Mouse (Mus musculus) forebrain, postnatal 0 days (tissue): Measurements from ENCODE around the gene Rab15. TPM values are rescaled to one million over a fixed set of nuclear protein-coding genes. Genes with fewer than 3 reads are reported as not detected.

Experiments used
- ATAC-seq: fragments of 200-750 bp; cut with Nextera tagmentation; 2 replicates; pipeline ENCODE4 v1.8.0; 2017; ENCODE audit warnings: mild to moderate bottlenecking, moderate library complexity
- DNase-seq: peaks from one replicate; pipeline ENCODE4 v3.0.0-alpha.2; 2015
- H3K27ac ChIP-seq: fragments of 300-500 bp; sonication (generic); 2 replicates; pipeline ENCODE4 v1.5.1; 2014; ENCODE audit warnings: low read depth, mild to moderate bottlenecking, antibody characterized with exemption, low read length, moderate library complexity, mixed read lengths
- H3K27me3 ChIP-seq: fragments of 300-500 bp; sonication (generic); 2 replicates; pipeline ENCODE4 v1.6.1; 2014; ENCODE audit warnings: mild to moderate bottlenecking, low read length, mixed read lengths; ENCODE audit not compliant: insufficient read depth
- H3K36me3 ChIP-seq: fragments of 300-500 bp; sonication (generic); 2 replicates; pipeline ENCODE4 v1.6.1; 2014; ENCODE audit warnings: mild to moderate bottlenecking, moderate library complexity; ENCODE audit not compliant: insufficient read depth
- H3K4me1 ChIP-seq: fragments of 300-500 bp; sonication (generic); 2 replicates; pipeline ENCODE4 v1.6.1; 2014; ENCODE audit warnings: antibody characterized with exemption; ENCODE audit not compliant: insufficient read depth
- H3K4me2 ChIP-seq: fragments of 300-500 bp; sonication (generic); 2 replicates; pipeline ENCODE4 v1.6.1; 2014; ENCODE audit warnings: low read depth, mild to moderate bottlenecking, moderate library complexity
- H3K4me3 ChIP-seq: fragments of 300-500 bp; sonication (generic); 2 replicates; pipeline ENCODE4 v1.5.1; 2014; ENCODE audit warnings: low read depth, low read length, mixed read lengths
- H3K9ac ChIP-seq: fragments of 300-500 bp; sonication (generic); 2 replicates; pipeline ENCODE4 v1.6.1; 2014; ENCODE audit warnings: mild to moderate bottlenecking
- H3K9me3 ChIP-seq: fragments of 300-500 bp; sonication (generic); 2 replicates; pipeline ENCODE4 v1.6.1; 2016; ENCODE audit warnings: low read length
- CTCF ChIP-seq: sonication (generic); IDR thresholded peaks from 2 replicates; pipeline ENCODE4 v1.5.1; 2016; ENCODE audit warnings: antibody characterized with exemption, control low read depth, low read depth
- WGBS: fragments of 180-500 bp; shearing (Covaris S2); extraction: QIAGEN DNeasy Blood & Tissue Kit; methylation state at CpG from one replicate; pipeline ENCODE4 v1.1.7; 2014; 5-methylcytosine and 5-hydroxymethylcytosine counted together
- polyA plus RNA-seq: library from polyadenylated mRNA; unstranded; fragments of >200 nt; fragmentation: Nextera tagmentation; extraction: Ambion mirVana; gene quantifications from 2 replicates; pipeline ENCODE4 v1.2.1, GENCODE M21; 2015
- total RNA-seq: library from RNA; depleted of rRNA; stranded (reverse); fragments of >200 nt; gene quantifications from 2 replicates; pipeline ENCODE4 v1.2.3, GENCODE M21; 2014

Rab15 gene
- total and polyA plus RNA-seq, 2 experiments from 2014 or later = 52.6 to 83.0 TPM

- Histone ChIP-seq H3K27me3 (no peaks in the 10 kb centered on the region), H3K4me2 (no peak overlapping the region), H3K9me3 (no peaks in the 10 kb centered on the region), H3K9ac (no peak overlapping the region), H3K4me1 (no peaks in the 10 kb centered on the region), H3K4me3 (no peak overlapping the region), H3K36me3 (peaks cover 4% of the 10 kb centered on the region; the same call in 1 of the 2 replicates), H3K27ac (no peak overlapping the region)
- ATAC-seq (no peak), DNase-seq (no peak)
- TF ChIP-seq CTCF = no peak
- WGBS = 85% methylated on average over 10 of the region's 10 CpGs
These were observed 44.2 kb downstream of the Rab15 start for GRCm38 (mm10) chr12:76778305-76779083.

- H3K9ac ChIP-seq = no peak overlapping the region
- H3K4me3 ChIP-seq = no peak overlapping the region
- H3K4me2 ChIP-seq = no peak overlapping the region
- H3K9me3 ChIP-seq = no peaks in the 10 kb centered on the region
- DNase-seq = no peak
- no peaks in the 10 kb centered on the region for H3K27me3 ChIP-seq
- no peaks in the 10 kb centered on the region for H3K4me1 ChIP-seq
- no peak for TF ChIP-seq CTCF
- ATAC-seq = no peak
- H3K27ac ChIP-seq = no peak overlapping the region
- H3K36me3 ChIP-seq = peaks cover 4% of the 10 kb centered on the region; the same call in 1 of the 2 replicates
These were observed 44.9 kb downstream of the Rab15 start for GRCm38 (mm10) chr12:76777845-76778244.

- Histone ChIP-seq H3K4me2 (no peak overlapping the region), H3K36me3 (peaks cover 4% of the 10 kb centered on the region; the same call in 1 of the 2 replicates), H3K9ac (no peak overlapping the region), H3K27ac (no peak overlapping the region), H3K4me1 (no peaks in the 10 kb centered on the region), H3K4me3 (no peak overlapping the region), H3K27me3 (no peaks in the 10 kb centered on the region), H3K9me3 (no peaks in the 10 kb centered on the region)
- 92% methylated on average over 5 of the region's 5 CpGs for WGBS
- ATAC-seq = no peak
- TF ChIP-seq CTCF = no peak
- no peak for DNase-seq
These were observed 45.8 kb downstream of the Rab15 start for GRCm38 (mm10) chr12:76776898-76777297.

- Histone ChIP-seq H3K4me2 (no peak overlapping the region), H3K9ac (no peak overlapping the region), H3K4me3 (no peak overlapping the region), H3K36me3 (peaks cover 4% of the 10 kb centered on the region; the same call in 1 of the 2 replicates), H3K4me1 (no peaks in the 10 kb centered on the region), H3K9me3 (no peaks in the 10 kb centered on the region), H3K27me3 (no peaks in the 10 kb centered on the region), H3K27ac (no peak overlapping the region)
- TF ChIP-seq CTCF = no peak
- ATAC-seq (no peak), DNase-seq (no peak)
- WGBS = 68% methylated on average over 4 of the region's 4 CpGs
These were observed 47.6 kb downstream of the Rab15 start for GRCm38 (mm10) chr12:76775132-76775531.

- Histone ChIP-seq H3K27ac (no peak overlapping the region), H3K9ac (no peak overlapping the region), H3K36me3 (peaks cover under 1% of the 10 kb centered on the region; the same call in 1 of the 2 replicates), H3K27me3 (no peaks in the 10 kb centered on the region), H3K4me2 (no peak overlapping the region), H3K4me3 (no peak overlapping the region), H3K9me3 (no peaks in the 10 kb centered on the region), H3K4me1 (no peaks in the 10 kb centered on the region)
- TF ChIP-seq CTCF = no peak
- WGBS = 78% methylated on average over 3 of the region's 3 CpGs
- DNase-seq (no peak), ATAC-seq (no peak)
These were observed 48.1 kb downstream of the Rab15 start for GRCm38 (mm10) chr12:76774652-76775051.

- Histone ChIP-seq H3K27me3 (no peaks in the 10 kb centered on the region), H3K4me1 (no peaks in the 10 kb centered on the region), H3K4me2 (no peak overlapping the region), H3K36me3 (no peaks in the 10 kb centered on the region), H3K4me3 (no peak overlapping the region), H3K9ac (no peak overlapping the region), H3K9me3 (no peaks in the 10 kb centered on the region), H3K27ac (no peak overlapping the region)
- TF ChIP-seq CTCF = no peak
- DNase-seq (no peak), ATAC-seq (no peak)
- 90% methylated on average over 5 of the region's 5 CpGs for WGBS
These were observed 51.2 kb downstream of the Rab15 start for GRCm38 (mm10) chr12:76771540-76771939.

- Histone ChIP-seq H3K4me1 (peaks cover 3% of the 10 kb centered on the region; the same call in 1 of the 2 replicates), H3K9ac (no peak overlapping the region), H3K27ac (no peak overlapping the region), H3K4me2 (no peak overlapping the region), H3K9me3 (no peaks in the 10 kb centered on the region), H3K4me3 (no peak overlapping the region), H3K36me3 (no peaks in the 10 kb centered on the region), H3K27me3 (no peaks in the 10 kb centered on the region)
- no peak for TF ChIP-seq CTCF
- DNase-seq = no peak
- 89% methylated on average over 5 of the region's 5 CpGs for WGBS
- no peak for ATAC-seq
These were observed 51.7 kb downstream of the Rab15 start for GRCm38 (mm10) chr12:76770841-76771500.
